Mouse (Mus musculus): Measurements from ENCODE around the gene D5Ertd579e.

GRCm38 (mm10) chr5:36727136-36727535, 31.3 kb upstream of the D5Ertd579e start:
- TF ChIP-seq CTCF (conservative IDR thresholded peaks at IDR 0.05; ENCODE audit: low read length) (no peak), POU5F1 (IDR thresholded peaks at IDR 0.05; ENCODE audit: borderline replicate concordance, low read length) (no peak)

All from E14TG2a.4 (cell line).